Mouse (Mus musculus): Measurements from ENCODE around the gene Ehd1. TPM values are rescaled to one million over a fixed set of nuclear protein-coding genes. Genes with fewer than 3 reads are reported as not detected.

Gene Ehd1
- polyA plus RNA-seq, 1 experiment from 2014 or later = 58.1 TPM

DNA sequence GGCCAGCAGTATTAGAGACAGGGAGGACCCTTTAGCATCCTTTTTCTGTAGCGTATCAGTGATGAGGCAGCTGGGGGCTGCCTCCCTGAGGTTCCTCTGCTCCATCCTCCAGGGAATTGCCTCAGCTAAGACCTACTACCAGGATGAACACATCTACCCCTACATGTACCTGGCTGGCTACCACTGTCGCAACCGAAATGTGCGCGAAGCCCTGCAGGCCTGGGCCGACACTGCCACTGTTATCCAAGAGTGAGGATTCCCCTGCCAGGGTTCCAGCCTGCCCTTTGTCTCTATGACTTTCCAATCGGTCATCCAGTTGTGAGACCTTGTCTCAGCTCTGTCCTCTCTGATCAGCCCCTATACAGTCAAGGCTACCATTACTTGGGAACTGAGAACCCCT, 61.6 kb downstream of the Ehd1 start:
- DNase-seq (ENCODE audit: low spot score) (no peak), ATAC-seq (replicated peaks; ENCODE audit: insufficient number of reproducible peaks, low FRiP score, low TSS enrichment, low read depth) (no peak)
- no peak overlapping the region for H3K9ac ChIP-seq (replicated peaks; ENCODE audit: low read length)
- H3K4me1 ChIP-seq (ENCODE audit: control insufficient read depth, insufficient read depth, low read length) = peaks cover 9% of the 10 kb centered on the region
- H3K27ac ChIP-seq (replicated peaks; ENCODE audit: low read depth, low read length) = no peak overlapping the region
- 96% methylated on average over 7 of the region's 7 CpGs for WGBS
- H3K27me3 ChIP-seq (ENCODE audit: control insufficient read depth, insufficient read depth, low read length) = no peaks in the 10 kb centered on the region
- no peak overlapping the region for H3K4me3 ChIP-seq (ENCODE audit: low read depth, low read length)
- no peak overlapping the region for H3K4me2 ChIP-seq (ENCODE audit: low read depth, low read length)
- no peaks in the 10 kb centered on the region for H3K9me3 ChIP-seq (replicated peaks; ENCODE audit: control insufficient read depth, low read length)
- H3K36me3 ChIP-seq (replicated peaks; ENCODE audit: control insufficient read depth, insufficient read depth, low read depth, low read length) = peaks cover 7% of the 10 kb centered on the region

DNA sequence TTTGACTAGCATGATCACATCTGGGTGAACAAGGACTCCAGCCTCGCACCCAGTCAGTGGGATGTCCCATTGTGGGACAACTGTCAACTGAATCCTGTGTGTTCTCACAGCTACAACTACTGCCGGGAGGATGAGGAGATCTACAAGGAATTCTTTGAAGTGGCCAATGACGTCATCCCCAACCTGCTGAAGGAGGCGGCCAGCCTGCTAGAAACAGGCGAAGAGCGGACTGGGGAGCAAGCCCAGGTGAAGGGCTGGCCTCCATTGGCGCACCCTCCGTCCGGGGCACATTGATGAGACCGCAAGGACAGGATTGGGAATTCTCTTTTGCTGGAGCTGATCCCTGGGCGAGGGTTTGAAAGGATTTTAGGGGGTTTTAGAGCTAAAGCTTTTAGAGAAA, 62.2 kb downstream of the Ehd1 start:
- no peak overlapping the region for H3K4me3 ChIP-seq (ENCODE audit: low read depth, low read length)
- H3K27ac ChIP-seq (replicated peaks; ENCODE audit: low read depth, low read length) = no peak overlapping the region
- H3K36me3 ChIP-seq (replicated peaks; ENCODE audit: control insufficient read depth, insufficient read depth, low read depth, low read length) = peaks cover 7% of the 10 kb centered on the region
- ATAC-seq (replicated peaks; ENCODE audit: insufficient number of reproducible peaks, low FRiP score, low TSS enrichment, low read depth) = no peak
- no peak overlapping the region for H3K9ac ChIP-seq (replicated peaks; ENCODE audit: low read length)
- WGBS = 95% methylated on average over 11 of the region's 11 CpGs
- H3K27me3 ChIP-seq (ENCODE audit: control insufficient read depth, insufficient read depth, low read length) = no peaks in the 10 kb centered on the region
- peaks cover 9% of the 10 kb centered on the region for H3K4me1 ChIP-seq (ENCODE audit: control insufficient read depth, insufficient read depth, low read length)
- no peak for DNase-seq (ENCODE audit: low spot score)
- no peaks in the 10 kb centered on the region for H3K9me3 ChIP-seq (replicated peaks; ENCODE audit: control insufficient read depth, low read length)
- H3K4me2 ChIP-seq (ENCODE audit: low read depth, low read length) = no peak overlapping the region

DNA sequence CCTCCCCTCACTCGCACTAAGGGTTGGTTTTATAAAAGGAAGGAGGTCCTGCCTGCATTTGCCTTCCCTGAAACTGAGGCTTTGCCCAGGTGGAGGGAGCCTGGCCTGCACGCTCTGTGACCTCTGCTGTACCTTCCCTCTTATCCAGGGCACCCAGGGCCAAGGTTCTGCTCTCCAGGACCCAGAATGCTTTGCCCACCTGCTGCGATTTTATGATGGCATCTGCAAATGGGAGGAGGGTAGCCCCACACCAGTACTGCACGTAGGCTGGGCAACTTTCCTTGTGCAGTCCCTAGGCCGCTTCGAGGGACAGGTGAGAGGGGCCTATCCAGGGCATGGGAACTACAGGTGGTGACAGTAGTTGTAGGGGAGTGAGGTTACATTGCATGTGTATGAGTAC, 62.7 kb downstream of the Ehd1 start:
- peaks cover 9% of the 10 kb centered on the region for H3K4me1 ChIP-seq (ENCODE audit: control insufficient read depth, insufficient read depth, low read length)
- H3K36me3 ChIP-seq (replicated peaks; ENCODE audit: control insufficient read depth, insufficient read depth, low read depth, low read length) = peaks cover 7% of the 10 kb centered on the region
- H3K4me3 ChIP-seq (ENCODE audit: low read depth, low read length) = no peak overlapping the region
- H3K27me3 ChIP-seq (ENCODE audit: control insufficient read depth, insufficient read depth, low read length) = no peaks in the 10 kb centered on the region
- no peak overlapping the region for H3K4me2 ChIP-seq (ENCODE audit: low read depth, low read length)
- no peaks in the 10 kb centered on the region for H3K9me3 ChIP-seq (replicated peaks; ENCODE audit: control insufficient read depth, low read length)
- no peak overlapping the region for H3K27ac ChIP-seq (replicated peaks; ENCODE audit: low read depth, low read length)
- ATAC-seq (replicated peaks; ENCODE audit: insufficient number of reproducible peaks, low FRiP score, low TSS enrichment, low read depth) (no peak), DNase-seq (ENCODE audit: low spot score) (no peak)
- H3K9ac ChIP-seq (replicated peaks; ENCODE audit: low read length) = no peak overlapping the region
- WGBS = 90% methylated on average over 5 of the region's 6 CpGs

DNA sequence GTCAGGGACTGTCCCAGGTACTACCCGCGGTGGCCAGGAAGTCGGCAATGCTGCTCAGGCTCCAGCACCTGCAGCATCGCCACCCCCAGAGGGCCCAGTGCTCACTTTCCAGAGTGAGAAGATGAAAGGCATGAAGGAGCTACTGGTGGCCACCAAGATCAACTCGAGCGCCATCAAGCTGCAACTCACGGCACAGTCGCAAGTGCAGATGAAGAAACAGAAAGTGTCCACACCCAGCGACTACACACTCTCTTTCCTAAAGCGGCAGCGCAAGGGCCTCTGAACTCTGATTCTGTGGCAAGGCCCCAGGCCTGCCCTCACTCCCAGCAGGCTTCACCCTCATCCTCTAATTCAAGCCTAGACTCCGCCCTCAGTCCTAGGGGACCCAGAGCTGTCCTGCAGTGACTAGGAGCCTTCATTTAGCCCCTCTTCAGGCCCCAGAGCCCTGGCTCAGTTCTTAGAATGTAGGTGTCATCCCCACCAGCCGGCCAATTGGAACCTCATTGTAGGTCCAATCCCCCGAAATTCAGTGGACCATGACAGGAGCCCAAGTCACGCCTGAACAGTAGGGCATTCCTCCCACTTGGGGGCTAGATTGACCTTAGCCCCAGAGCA, 63.5 kb downstream of the Ehd1 start:
- no peaks in the 10 kb centered on the region for H3K27me3 ChIP-seq (ENCODE audit: control insufficient read depth, insufficient read depth, low read length)
- ATAC-seq (replicated peaks; ENCODE audit: insufficient number of reproducible peaks, low FRiP score, low TSS enrichment, low read depth) (no peak), DNase-seq (ENCODE audit: low spot score) (no peak)
- no peak overlapping the region for H3K9ac ChIP-seq (replicated peaks; ENCODE audit: low read length)
- H3K9me3 ChIP-seq (replicated peaks; ENCODE audit: control insufficient read depth, low read length) = no peaks in the 10 kb centered on the region
- no peak overlapping the region for H3K4me3 ChIP-seq (ENCODE audit: low read depth, low read length)
- no peak overlapping the region for H3K4me2 ChIP-seq (ENCODE audit: low read depth, low read length)
- H3K27ac ChIP-seq (replicated peaks; ENCODE audit: low read depth, low read length) = no peak overlapping the region
- peaks cover 9% of the 10 kb centered on the region for H3K4me1 ChIP-seq (ENCODE audit: control insufficient read depth, insufficient read depth, low read length)
- H3K36me3 ChIP-seq (replicated peaks; ENCODE audit: control insufficient read depth, insufficient read depth, low read depth, low read length) = peaks cover 7% of the 10 kb centered on the region
- 71% methylated on average over 15 of the region's 15 CpGs for whole genome bisulfite sequencing

DNA sequence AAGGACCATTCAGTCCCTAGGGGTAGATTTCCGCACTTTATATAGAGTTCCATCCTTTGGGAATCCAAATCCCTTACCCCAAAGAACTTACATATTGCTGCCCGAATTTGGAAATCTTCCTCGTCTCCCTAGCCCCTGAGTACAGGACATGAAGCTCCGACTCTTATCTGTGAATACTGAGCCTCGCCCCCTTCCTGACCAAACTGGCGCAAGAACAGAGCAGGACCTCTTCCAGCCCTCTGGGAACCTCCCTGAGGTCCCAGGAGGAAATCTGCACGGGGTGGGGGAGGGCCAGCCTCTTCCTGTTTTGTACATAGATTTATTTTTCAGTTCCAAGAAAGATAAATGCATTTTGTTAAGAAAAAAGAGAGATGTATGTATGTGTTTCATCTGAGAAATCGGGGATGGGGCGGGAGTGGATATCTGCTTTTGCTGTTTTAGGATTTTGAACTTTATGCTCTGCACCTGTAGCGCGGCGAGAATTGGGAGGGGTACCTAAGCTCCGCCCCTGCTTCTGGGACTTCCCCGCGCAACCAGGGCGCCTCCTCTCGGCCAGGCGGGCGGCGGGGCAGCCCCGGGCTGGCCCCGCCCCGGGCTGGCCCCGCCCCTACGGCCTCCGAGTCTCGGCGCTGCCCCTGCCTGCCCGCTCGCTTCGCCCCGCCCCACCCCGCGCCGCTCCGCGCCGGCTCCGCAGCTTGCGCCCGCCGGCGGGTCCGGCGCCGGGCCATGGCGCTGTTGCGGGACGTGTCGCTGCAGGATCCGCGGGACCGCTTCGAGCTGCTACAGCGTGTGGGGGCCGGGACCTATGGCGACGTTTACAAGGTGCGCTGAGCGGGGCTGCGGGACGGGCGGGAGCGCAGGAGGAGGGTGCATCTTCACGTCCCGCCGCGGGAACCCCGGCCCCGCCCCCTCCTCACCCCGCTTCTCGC, 64.3 kb downstream of the Ehd1 start, which contains the start of gene Map4k2:
Gene Map4k2 (plus strand): TSS at position 612 of the 929 bp plus-strand sequence.
- WGBS = 9% methylated on average over 48 of the region's 72 CpGs
- peak; percentile 30; the same call in 1 of the 2 replicates for ATAC-seq (replicated peaks; ENCODE audit: insufficient number of reproducible peaks, low FRiP score, low TSS enrichment, low read depth)
- peaks cover 7% of the 10 kb centered on the region for H3K36me3 ChIP-seq (replicated peaks; ENCODE audit: control insufficient read depth, insufficient read depth, low read depth, low read length)
- H3K27me3 ChIP-seq (ENCODE audit: control insufficient read depth, insufficient read depth, low read length) = no peaks in the 10 kb centered on the region
- peaks cover 9% of the 10 kb centered on the region for H3K4me1 ChIP-seq (ENCODE audit: control insufficient read depth, insufficient read depth, low read length)
- peak; percentile 81 for DNase-seq (ENCODE audit: low spot score)
- H3K9me3 ChIP-seq (replicated peaks; ENCODE audit: control insufficient read depth, low read length) = no peaks in the 10 kb centered on the region
- peak within 1 kb of the TSS; percentile 74 for H3K9ac ChIP-seq (replicated peaks; ENCODE audit: low read length)
- peak within 1 kb of the TSS; percentile 66 for H3K4me3 ChIP-seq (ENCODE audit: low read depth, low read length)
- H3K4me2 ChIP-seq (ENCODE audit: low read depth, low read length) = peak within 1 kb of the TSS; percentile 90
- H3K27ac ChIP-seq (replicated peaks; ENCODE audit: low read depth, low read length) = peak within 1 kb of the TSS; percentile 59

DNA sequence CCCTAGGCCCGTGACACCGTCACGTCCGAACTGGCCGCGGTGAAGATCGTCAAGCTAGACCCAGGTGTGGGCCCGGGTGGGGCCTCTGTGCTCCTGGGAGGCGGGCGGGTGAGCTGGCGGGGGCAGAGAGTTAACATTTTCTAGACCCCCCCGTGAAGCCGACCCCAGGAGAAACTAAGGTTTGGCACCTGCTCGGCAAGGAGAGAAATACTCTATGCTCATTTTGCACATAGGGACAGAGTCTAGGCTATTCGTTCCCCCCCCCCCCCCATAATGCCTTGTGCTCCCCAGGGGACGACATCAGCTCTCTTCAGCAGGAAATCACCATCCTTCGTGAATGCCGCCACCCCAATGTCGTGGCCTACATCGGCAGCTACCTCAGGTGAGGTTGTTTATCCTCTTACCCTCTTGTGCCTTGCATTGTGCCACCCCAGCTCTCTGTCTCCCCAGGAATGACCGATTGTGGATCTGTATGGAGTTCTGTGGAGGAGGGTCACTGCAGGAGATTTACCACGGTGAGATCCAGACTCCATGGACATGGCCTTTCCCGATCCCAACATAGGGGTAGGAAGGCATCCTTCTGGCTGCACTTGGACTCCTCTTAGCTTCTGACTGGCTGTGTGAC, 65.0 kb downstream of the Ehd1 start:
- Histone ChIP-seq H3K4me3 (ENCODE audit: low read depth, low read length) (peak overlapping the region; percentile 66), H3K36me3 (replicated peaks; ENCODE audit: control insufficient read depth, insufficient read depth, low read depth, low read length) (peaks cover 12% of the 10 kb centered on the region), H3K4me1 (ENCODE audit: control insufficient read depth, insufficient read depth, low read length) (peaks cover 5% of the 10 kb centered on the region; the same call in 1 of the 2 replicates), H3K27me3 (ENCODE audit: control insufficient read depth, insufficient read depth, low read length) (no peaks in the 10 kb centered on the region), H3K27ac (replicated peaks; ENCODE audit: low read depth, low read length) (peak overlapping the region; percentile 59), H3K4me2 (ENCODE audit: low read depth, low read length) (peak overlapping the region; percentile 90), H3K9ac (replicated peaks; ENCODE audit: low read length) (peak overlapping the region; percentile 74), H3K9me3 (replicated peaks; ENCODE audit: control insufficient read depth, low read length) (no peaks in the 10 kb centered on the region)
- 0 out of 2 replicates have a peak, but pooled peaks have one; percentile 20 for ATAC-seq (replicated peaks; ENCODE audit: insufficient number of reproducible peaks, low FRiP score, low TSS enrichment, low read depth)
- DNase-seq (ENCODE audit: low spot score) = no peak
- 9% methylated on average over 23 of the region's 23 CpGs for WGBS

DNA sequence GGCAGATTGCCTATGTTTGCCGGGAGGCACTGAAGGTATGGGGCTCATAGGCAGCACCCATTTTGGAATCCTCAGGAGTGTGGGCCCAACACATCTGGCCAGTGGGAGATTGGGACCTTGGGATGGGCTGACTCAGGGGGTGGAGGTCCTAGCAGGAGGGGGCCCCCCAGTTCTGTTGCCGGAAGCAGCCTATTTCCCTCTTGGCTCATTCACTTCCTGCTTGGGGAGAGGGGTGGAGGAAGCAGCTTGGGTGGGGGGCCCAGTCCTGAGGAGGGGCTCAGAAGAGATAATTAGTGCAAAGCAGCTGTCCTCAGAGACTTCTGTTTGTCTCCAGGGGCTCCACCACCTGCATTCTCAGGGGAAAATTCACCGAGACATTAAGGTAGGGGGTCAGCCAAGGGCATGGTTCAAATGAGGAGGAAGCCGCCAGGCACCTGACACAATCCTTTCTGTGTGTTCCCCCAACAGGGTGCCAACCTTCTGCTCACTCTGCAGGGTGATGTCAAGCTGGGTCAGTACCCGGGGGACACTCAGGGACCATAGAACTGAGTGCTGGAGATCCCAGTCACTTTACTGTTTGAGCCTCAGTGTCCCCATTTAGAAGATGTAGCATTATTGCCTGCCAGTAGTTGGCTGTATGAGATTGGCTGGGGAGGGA, 65.9 kb downstream of the Ehd1 start:
- H3K9ac ChIP-seq (replicated peaks; ENCODE audit: low read length) = no peak overlapping the region
- H3K4me3 ChIP-seq (ENCODE audit: low read depth, low read length) = no peak overlapping the region
- peaks cover 4% of the 10 kb centered on the region; the same call in 1 of the 2 replicates for H3K4me1 ChIP-seq (ENCODE audit: control insufficient read depth, insufficient read depth, low read length)
- WGBS = 65% methylated on average over 5 of the region's 5 CpGs
- H3K9me3 ChIP-seq (replicated peaks; ENCODE audit: control insufficient read depth, low read length) = no peaks in the 10 kb centered on the region
- no peak overlapping the region for H3K27ac ChIP-seq (replicated peaks; ENCODE audit: low read depth, low read length)
- peaks cover 12% of the 10 kb centered on the region for H3K36me3 ChIP-seq (replicated peaks; ENCODE audit: control insufficient read depth, insufficient read depth, low read depth, low read length)
- H3K4me2 ChIP-seq (ENCODE audit: low read depth, low read length) = no peak overlapping the region
- no peaks in the 10 kb centered on the region for H3K27me3 ChIP-seq (ENCODE audit: control insufficient read depth, insufficient read depth, low read length)
- ATAC-seq (replicated peaks; ENCODE audit: insufficient number of reproducible peaks, low FRiP score, low TSS enrichment, low read depth) (no peak), DNase-seq (ENCODE audit: low spot score) (no peak)
